Mouse (Mus musculus): ENCODE data around the gene Spred2. TPM values are rescaled to one million over a fixed set of nuclear protein-coding genes. Genes with fewer than 3 reads are reported as not detected.

The Spred2 gene
- polyA plus RNA-seq, 1 experiment from 2014 or later, result 5.4 TPM

GRCm38 (mm10) chr11:19955069-19955468, 30.9 kb downstream of the Spred2 start:
- DNase-seq (ENCODE audit: low spot score) (no peak), ATAC-seq (no peak)
- no peaks in the 10 kb centered on the region; the same call in 1 of the 2 replicates for H3K36me3 ChIP-seq (ENCODE audit: control insufficient read depth, insufficient read depth, low read length)
- 86% methylated on average over 9 of the region's 9 CpGs for WGBS
- H3K9ac ChIP-seq (ENCODE audit: low read length), result no peak overlapping the region
- no peaks in the 10 kb centered on the region for H3K4me1 ChIP-seq (ENCODE audit: control insufficient read depth, insufficient read depth, low read length)
- H3K4me3 ChIP-seq (ENCODE audit: low read depth, low read length), result no peak overlapping the region
- no peak overlapping the region for H3K4me2 ChIP-seq (ENCODE audit: low read length)
- no peaks in the 10 kb centered on the region for H3K9me3 ChIP-seq (replicated peaks; ENCODE audit: control insufficient read depth, low read length)
- H3K27me3 ChIP-seq (replicated peaks; ENCODE audit: control insufficient read depth, insufficient read depth, low read length), result no peaks in the 10 kb centered on the region
- no peak overlapping the region for H3K27ac ChIP-seq (ENCODE audit: low read depth, low read length)

GRCm38 (mm10) chr11:19955701-19956100, 31.5 kb downstream of the Spred2 start:
- Histone ChIP-seq H3K36me3 (ENCODE audit: control insufficient read depth, insufficient read depth, low read length) (no peaks in the 10 kb centered on the region; the same call in 1 of the 2 replicates), H3K9me3 (replicated peaks; ENCODE audit: control insufficient read depth, low read length) (no peaks in the 10 kb centered on the region), H3K27ac (ENCODE audit: low read depth, low read length) (no peak overlapping the region), H3K4me3 (ENCODE audit: low read depth, low read length) (no peak overlapping the region), H3K9ac (ENCODE audit: low read length) (no peak overlapping the region), H3K27me3 (replicated peaks; ENCODE audit: control insufficient read depth, insufficient read depth, low read length) (no peaks in the 10 kb centered on the region), H3K4me2 (ENCODE audit: low read length) (no peak overlapping the region), H3K4me1 (ENCODE audit: control insufficient read depth, insufficient read depth, low read length) (no peaks in the 10 kb centered on the region)
- 94% methylated on average over 6 of the region's 6 CpGs for WGBS
- ATAC-seq (no peak), DNase-seq (ENCODE audit: low spot score) (no peak)

- WGBS, result 88% methylated on average over 3 of the region's 3 CpGs
- Histone ChIP-seq H3K27ac (ENCODE audit: low read depth, low read length) (no peak overlapping the region), H3K4me3 (ENCODE audit: low read depth, low read length) (no peak overlapping the region), H3K36me3 (ENCODE audit: control insufficient read depth, insufficient read depth, low read length) (no peaks in the 10 kb centered on the region; the same call in 1 of the 2 replicates), H3K4me2 (ENCODE audit: low read length) (no peak overlapping the region), H3K4me1 (ENCODE audit: control insufficient read depth, insufficient read depth, low read length) (no peaks in the 10 kb centered on the region), H3K9ac (ENCODE audit: low read length) (no peak overlapping the region), H3K27me3 (replicated peaks; ENCODE audit: control insufficient read depth, insufficient read depth, low read length) (no peaks in the 10 kb centered on the region), H3K9me3 (replicated peaks; ENCODE audit: control insufficient read depth, low read length) (no peaks in the 10 kb centered on the region)
- DNase-seq (ENCODE audit: low spot score) (no peak), ATAC-seq (no peak)
Measured at GRCm38 (mm10) chr11:19959006-19959405, 34.8 kb downstream of the Spred2 start.

- Histone ChIP-seq H3K27ac (ENCODE audit: low read depth, low read length) (no peak overlapping the region), H3K4me1 (ENCODE audit: control insufficient read depth, insufficient read depth, low read length) (no peaks in the 10 kb centered on the region), H3K9me3 (replicated peaks; ENCODE audit: control insufficient read depth, low read length) (no peaks in the 10 kb centered on the region), H3K36me3 (ENCODE audit: control insufficient read depth, insufficient read depth, low read length) (no peaks in the 10 kb centered on the region; the same call in 1 of the 2 replicates), H3K27me3 (replicated peaks; ENCODE audit: control insufficient read depth, insufficient read depth, low read length) (no peaks in the 10 kb centered on the region), H3K4me3 (ENCODE audit: low read depth, low read length) (no peak overlapping the region), H3K9ac (ENCODE audit: low read length) (no peak overlapping the region), H3K4me2 (ENCODE audit: low read length) (no peak overlapping the region)
- ATAC-seq (no peak), DNase-seq (ENCODE audit: low spot score) (no peak)
- WGBS, result 84% methylated on average over 5 of the region's 5 CpGs
Measured at GRCm38 (mm10) chr11:19959897-19960296, 35.7 kb downstream of the Spred2 start.

- Histone ChIP-seq H3K9me3 (replicated peaks; ENCODE audit: control insufficient read depth, low read length) (no peaks in the 10 kb centered on the region), H3K4me1 (ENCODE audit: control insufficient read depth, insufficient read depth, low read length) (no peaks in the 10 kb centered on the region), H3K9ac (ENCODE audit: low read length) (no peak overlapping the region), H3K4me3 (ENCODE audit: low read depth, low read length) (no peak overlapping the region), H3K36me3 (ENCODE audit: control insufficient read depth, insufficient read depth, low read length) (no peaks in the 10 kb centered on the region), H3K27me3 (replicated peaks; ENCODE audit: control insufficient read depth, insufficient read depth, low read length) (no peaks in the 10 kb centered on the region), H3K4me2 (ENCODE audit: low read length) (no peak overlapping the region), H3K27ac (ENCODE audit: low read depth, low read length) (no peak overlapping the region)
- DNase-seq (ENCODE audit: low spot score) (no peak), ATAC-seq (no peak)
- 95% methylated on average over 3 of the region's 3 CpGs for WGBS
Measured at GRCm38 (mm10) chr11:19960541-19960940, 36.4 kb downstream of the Spred2 start.

- whole genome bisulfite sequencing, result 94% methylated on average over 6 of the region's 6 CpGs
- H3K27ac ChIP-seq (ENCODE audit: low read depth, low read length), result no peak overlapping the region
Measured at GRCm38 (mm10) chr11:19961088-19961487, 36.9 kb downstream of the Spred2 start.

GRCm38 (mm10) chr11:19961766-19962365, 37.7 kb downstream of the Spred2 start:
- WGBS, result 83% methylated on average over 12 of the region's 12 CpGs
- H3K4me2 ChIP-seq (ENCODE audit: low read length), result no peak overlapping the region
- no peaks in the 10 kb centered on the region for H3K4me1 ChIP-seq (ENCODE audit: control insufficient read depth, insufficient read depth, low read length)
- H3K27ac ChIP-seq (ENCODE audit: low read depth, low read length), result no peak overlapping the region
- no peaks in the 10 kb centered on the region for H3K27me3 ChIP-seq (replicated peaks; ENCODE audit: control insufficient read depth, insufficient read depth, low read length)
- no peak overlapping the region for H3K4me3 ChIP-seq (ENCODE audit: low read depth, low read length)
- H3K9ac ChIP-seq (ENCODE audit: low read length), result no peak overlapping the region
- H3K9me3 ChIP-seq (replicated peaks; ENCODE audit: control insufficient read depth, low read length), result no peaks in the 10 kb centered on the region
- no peaks in the 10 kb centered on the region for H3K36me3 ChIP-seq (ENCODE audit: control insufficient read depth, insufficient read depth, low read length)
- ATAC-seq (no peak), DNase-seq (ENCODE audit: low spot score) (no peak)

More at GRCm38 (mm10) chr11:19961088-19961487, 36.9 kb downstream of the Spred2 start:
- H3K27me3 ChIP-seq (replicated peaks; ENCODE audit: control insufficient read depth, insufficient read depth, low read length), result no peaks in the 10 kb centered on the region
- no peak overlapping the region for H3K4me3 ChIP-seq (ENCODE audit: low read depth, low read length)
- no peaks in the 10 kb centered on the region for H3K4me1 ChIP-seq (ENCODE audit: control insufficient read depth, insufficient read depth, low read length)
- H3K9ac ChIP-seq (ENCODE audit: low read length), result no peak overlapping the region
- DNase-seq (ENCODE audit: low spot score) (no peak), ATAC-seq (no peak)
- H3K36me3 ChIP-seq (ENCODE audit: control insufficient read depth, insufficient read depth, low read length), result no peaks in the 10 kb centered on the region
- H3K9me3 ChIP-seq (replicated peaks; ENCODE audit: control insufficient read depth, low read length), result no peaks in the 10 kb centered on the region
- H3K4me2 ChIP-seq (ENCODE audit: low read length), result no peak overlapping the region

- Histone ChIP-seq H3K27ac (ENCODE audit: low read depth, low read length) (no peak overlapping the region), H3K4me2 (ENCODE audit: low read length) (no peak overlapping the region), H3K4me3 (ENCODE audit: low read depth, low read length) (no peak overlapping the region), H3K4me1 (ENCODE audit: control insufficient read depth, insufficient read depth, low read length) (no peaks in the 10 kb centered on the region), H3K9ac (ENCODE audit: low read length) (no peak overlapping the region), H3K36me3 (ENCODE audit: control insufficient read depth, insufficient read depth, low read length) (no peaks in the 10 kb centered on the region), H3K27me3 (replicated peaks; ENCODE audit: control insufficient read depth, insufficient read depth, low read length) (no peaks in the 10 kb centered on the region), H3K9me3 (replicated peaks; ENCODE audit: control insufficient read depth, low read length) (no peaks in the 10 kb centered on the region)
- 52% methylated on average over 5 of the region's 5 CpGs for WGBS
- ATAC-seq (no peak), DNase-seq (ENCODE audit: low spot score) (no peak)
Measured at GRCm38 (mm10) chr11:19962796-19963195, 38.6 kb downstream of the Spred2 start.

- H3K4me2 ChIP-seq (ENCODE audit: low read length), result no peak overlapping the region
- H3K9ac ChIP-seq (ENCODE audit: low read length), result no peak overlapping the region
- H3K27me3 ChIP-seq (replicated peaks; ENCODE audit: control insufficient read depth, insufficient read depth, low read length), result no peaks in the 10 kb centered on the region
- WGBS, result 92% methylated on average over 12 of the region's 12 CpGs
- H3K27ac ChIP-seq (ENCODE audit: low read depth, low read length), result no peak overlapping the region
- no peaks in the 10 kb centered on the region for H3K36me3 ChIP-seq (ENCODE audit: control insufficient read depth, insufficient read depth, low read length)
- H3K4me1 ChIP-seq (ENCODE audit: control insufficient read depth, insufficient read depth, low read length), result no peaks in the 10 kb centered on the region
- DNase-seq (ENCODE audit: low spot score) (no peak), ATAC-seq (no peak)
- no peak overlapping the region for H3K4me3 ChIP-seq (ENCODE audit: low read depth, low read length)
- H3K9me3 ChIP-seq (replicated peaks; ENCODE audit: control insufficient read depth, low read length), result no peaks in the 10 kb centered on the region
Measured at GRCm38 (mm10) chr11:19963717-19964141, 39.6 kb downstream of the Spred2 start.
